Mouse (Mus musculus) embryonic facial prominence, embryonic 10.5 days (tissue): ENCODE measurements at regions not wholly inside any gene's neighbourhood (a gene's known extent, or its start where the extent isn't known, plus 50 kb on each side); places are given as distances from the start of the nearest gene placed in this dataset.
A peak's percentile ranks its signal among the peaks of the same experiment; 100 is the strongest.

Experiments used
- DNase-seq: peaks from one replicate; pipeline ENCODE4 v3.0.0-alpha.2; 2017; ENCODE audit warnings: low spot score
- H3K27ac ChIP-seq: fragments of 300-500 bp; sonication (generic); replicated peaks from 2 replicates; pipeline ENCODE4 v1.5.1; 2016; ENCODE audit warnings: mild to moderate bottlenecking
- H3K27me3 ChIP-seq: fragments of 300-500 bp; sonication (generic); replicated peaks from 2 replicates; pipeline ENCODE4 v1.6.1; 2016; ENCODE audit warnings: low read depth, mild to moderate bottlenecking; ENCODE audit not compliant: poor library complexity, severe bottlenecking
- H3K36me3 ChIP-seq: fragments of 300-500 bp; sonication (generic); replicated peaks from 2 replicates; pipeline ENCODE4 v1.6.1; 2016; ENCODE audit warnings: mild to moderate bottlenecking, moderate library complexity
- H3K4me1 ChIP-seq: fragments of 300-500 bp; sonication (generic); 2 replicates; pipeline ENCODE4 v1.6.1; 2016
- H3K4me3 ChIP-seq: fragments of 300-500 bp; sonication (generic); 2 replicates; pipeline ENCODE4 v1.5.1; 2016; ENCODE audit warnings: mild to moderate bottlenecking, moderate library complexity
- H3K9me3 ChIP-seq: fragments of 300-500 bp; sonication (generic); 2 replicates; pipeline ENCODE4 v1.6.1; 2016; ENCODE audit warnings: mild to moderate bottlenecking
- WGBS: fragments of 180-500 bp; shearing (Covaris S2); methylation state at CpG from one replicate; pipeline ENCODE4 v1.1.7; 2016; 5-methylcytosine and 5-hydroxymethylcytosine counted together

GRCm38 (mm10) chr19:26467179-26467651 is 137.6 kb upstream of the Smarca2 start:
- no peaks in the 10 kb centered on the region for H3K36me3 ChIP-seq
- H3K4me3 ChIP-seq, result no peak overlapping the region
- no peak for DNase-seq
- no peaks in the 10 kb centered on the region for H3K9me3 ChIP-seq
- WGBS, result 53% methylated on average over 5 of the region's 5 CpGs
- H3K4me1 ChIP-seq, result peaks cover 7% of the 10 kb centered on the region
- no peak overlapping the region for H3K27ac ChIP-seq
- H3K27me3 ChIP-seq, result no peaks in the 10 kb centered on the region

GRCm38 (mm10) chr19:26472659-26473058 is 132.2 kb upstream of the Smarca2 start:
- peaks cover 23% of the 10 kb centered on the region for H3K4me1 ChIP-seq
- no peak for DNase-seq
- H3K4me3 ChIP-seq, result no peak overlapping the region
- H3K27me3 ChIP-seq, result no peaks in the 10 kb centered on the region
- 84% methylated on average over 1 of the region's 1 CpGs for WGBS
- no peak overlapping the region for H3K27ac ChIP-seq
- no peaks in the 10 kb centered on the region for H3K9me3 ChIP-seq
- H3K36me3 ChIP-seq, result no peaks in the 10 kb centered on the region

GRCm38 (mm10) chr19:26473211-26473610 is 131.6 kb upstream of the Smarca2 start:
- no peaks in the 10 kb centered on the region for H3K27me3 ChIP-seq
- DNase-seq, result no peak
- WGBS, result 87% methylated on average over 3 of the region's 3 CpGs
- no peak overlapping the region for H3K4me3 ChIP-seq
- H3K27ac ChIP-seq, result no peak overlapping the region
- H3K36me3 ChIP-seq, result no peaks in the 10 kb centered on the region
- H3K9me3 ChIP-seq, result no peaks in the 10 kb centered on the region
- H3K4me1 ChIP-seq, result peaks cover 28% of the 10 kb centered on the region

GRCm38 (mm10) chr19:26475197-26475596 is 129.7 kb upstream of the Smarca2 start:
- WGBS, result 88% methylated on average over 2 of the region's 2 CpGs
- H3K27me3 ChIP-seq, result no peaks in the 10 kb centered on the region
- no peak for DNase-seq
- H3K27ac ChIP-seq, result no peak overlapping the region
- peaks cover 32% of the 10 kb centered on the region for H3K4me1 ChIP-seq
- H3K36me3 ChIP-seq, result no peaks in the 10 kb centered on the region
- H3K9me3 ChIP-seq, result no peaks in the 10 kb centered on the region
- no peak overlapping the region for H3K4me3 ChIP-seq

GRCm38 (mm10) chr19:26475754-26476153 is 129.1 kb upstream of the Smarca2 start:
- peak; percentile 30 for DNase-seq
- Histone ChIP-seq H3K27ac (peak overlapping the region; percentile 54), H3K9me3 (no peaks in the 10 kb centered on the region), H3K4me1 (peaks cover 32% of the 10 kb centered on the region), H3K4me3 (no peak overlapping the region), H3K36me3 (no peaks in the 10 kb centered on the region), H3K27me3 (no peaks in the 10 kb centered on the region)
- 50% methylated on average over 2 of the region's 2 CpGs for WGBS

GRCm38 (mm10) chr19:26478055-26478737 is 126.7 kb upstream of the Smarca2 start:
- 61% methylated on average over 16 of the region's 16 CpGs for WGBS
- Histone ChIP-seq H3K9me3 (no peaks in the 10 kb centered on the region), H3K27ac (no peak overlapping the region), H3K4me3 (no peak overlapping the region), H3K4me1 (peaks cover 32% of the 10 kb centered on the region), H3K36me3 (no peaks in the 10 kb centered on the region), H3K27me3 (no peaks in the 10 kb centered on the region)
- DNase-seq, result no peak

- no peak overlapping the region for H3K4me3 ChIP-seq
- peaks cover 10% of the 10 kb centered on the region; the same call in 1 of the 2 replicates for H3K4me1 ChIP-seq
- no peaks in the 10 kb centered on the region for H3K9me3 ChIP-seq
- no peaks in the 10 kb centered on the region for H3K27me3 ChIP-seq
- H3K27ac ChIP-seq, result no peak overlapping the region
- 61% methylated on average over 3 of the region's 3 CpGs for WGBS
- DNase-seq, result no peak
- H3K36me3 ChIP-seq, result no peaks in the 10 kb centered on the region
These were observed 120.5 kb upstream of the Smarca2 start for GRCm38 (mm10) chr19:26484322-26484721.

- 77% methylated on average over 2 of the region's 2 CpGs for WGBS
- no peak for DNase-seq
- Histone ChIP-seq H3K36me3 (no peaks in the 10 kb centered on the region), H3K27ac (no peak overlapping the region), H3K4me3 (no peak overlapping the region), H3K4me1 (no peaks in the 10 kb centered on the region), H3K9me3 (no peaks in the 10 kb centered on the region), H3K27me3 (no peaks in the 10 kb centered on the region)
These were observed 112.0 kb upstream of the Smarca2 start for GRCm38 (mm10) chr19:26492806-26493205.

GRCm38 (mm10) chr19:26501064-26501463 is 103.8 kb upstream of the Smarca2 start:
- no peaks in the 10 kb centered on the region for H3K27me3 ChIP-seq
- no peak for DNase-seq
- no peak overlapping the region for H3K4me3 ChIP-seq

GRCm38 (mm10) chr19:26504027-26504426 is 100.8 kb upstream of the Smarca2 start:
- Histone ChIP-seq H3K9me3 (peaks cover 6% of the 10 kb centered on the region; the same call in 1 of the 2 replicates), H3K36me3 (no peaks in the 10 kb centered on the region), H3K27me3 (no peaks in the 10 kb centered on the region), H3K4me3 (no peak overlapping the region), H3K27ac (no peak overlapping the region), H3K4me1 (no peaks in the 10 kb centered on the region)
- no peak for DNase-seq
- 93% methylated on average over 2 of the region's 2 CpGs for WGBS

More at GRCm38 (mm10) chr19:26501064-26501463, 103.8 kb upstream of the Smarca2 start:
- Histone ChIP-seq H3K27ac (no peak overlapping the region), H3K9me3 (peaks cover 6% of the 10 kb centered on the region; the same call in 1 of the 2 replicates), H3K4me1 (no peaks in the 10 kb centered on the region), H3K36me3 (no peaks in the 10 kb centered on the region)

- Histone ChIP-seq H3K4me1 (peaks cover 13% of the 10 kb centered on the region; the same call in 1 of the 2 replicates), H3K4me3 (no peak overlapping the region), H3K27ac (no peak overlapping the region), H3K27me3 (no peaks in the 10 kb centered on the region), H3K36me3 (no peaks in the 10 kb centered on the region), H3K9me3 (peaks cover 6% of the 10 kb centered on the region; the same call in 1 of the 2 replicates)
- DNase-seq, result no peak
- WGBS, result 80% methylated on average over 1 of the region's 1 CpGs
These were observed 98.0 kb upstream of the Smarca2 start for GRCm38 (mm10) chr19:26506802-26507201.

GRCm38 (mm10) chr19:26507986-26508385 is 96.9 kb upstream of the Smarca2 start:
- Histone ChIP-seq H3K4me3 (no peak overlapping the region), H3K9me3 (peaks cover 6% of the 10 kb centered on the region; the same call in 1 of the 2 replicates), H3K27ac (no peak overlapping the region), H3K4me1 (peaks cover 14% of the 10 kb centered on the region; the same call in 1 of the 2 replicates), H3K27me3 (no peaks in the 10 kb centered on the region), H3K36me3 (no peaks in the 10 kb centered on the region)
- 82% methylated on average over 11 of the region's 11 CpGs for WGBS
- no peak for DNase-seq

GRCm38 (mm10) chr19:26508616-26509015 is 96.2 kb upstream of the Smarca2 start:
- no peak for DNase-seq
- no peaks in the 10 kb centered on the region for H3K36me3 ChIP-seq
- H3K4me1 ChIP-seq, result peaks cover 14% of the 10 kb centered on the region; the same call in 1 of the 2 replicates
- 68% methylated on average over 7 of the region's 7 CpGs for WGBS
- no peak overlapping the region for H3K27ac ChIP-seq
- no peak overlapping the region for H3K4me3 ChIP-seq
- H3K9me3 ChIP-seq, result peaks cover 6% of the 10 kb centered on the region; the same call in 1 of the 2 replicates
- no peaks in the 10 kb centered on the region for H3K27me3 ChIP-seq
